In the genomic region with DNA sequence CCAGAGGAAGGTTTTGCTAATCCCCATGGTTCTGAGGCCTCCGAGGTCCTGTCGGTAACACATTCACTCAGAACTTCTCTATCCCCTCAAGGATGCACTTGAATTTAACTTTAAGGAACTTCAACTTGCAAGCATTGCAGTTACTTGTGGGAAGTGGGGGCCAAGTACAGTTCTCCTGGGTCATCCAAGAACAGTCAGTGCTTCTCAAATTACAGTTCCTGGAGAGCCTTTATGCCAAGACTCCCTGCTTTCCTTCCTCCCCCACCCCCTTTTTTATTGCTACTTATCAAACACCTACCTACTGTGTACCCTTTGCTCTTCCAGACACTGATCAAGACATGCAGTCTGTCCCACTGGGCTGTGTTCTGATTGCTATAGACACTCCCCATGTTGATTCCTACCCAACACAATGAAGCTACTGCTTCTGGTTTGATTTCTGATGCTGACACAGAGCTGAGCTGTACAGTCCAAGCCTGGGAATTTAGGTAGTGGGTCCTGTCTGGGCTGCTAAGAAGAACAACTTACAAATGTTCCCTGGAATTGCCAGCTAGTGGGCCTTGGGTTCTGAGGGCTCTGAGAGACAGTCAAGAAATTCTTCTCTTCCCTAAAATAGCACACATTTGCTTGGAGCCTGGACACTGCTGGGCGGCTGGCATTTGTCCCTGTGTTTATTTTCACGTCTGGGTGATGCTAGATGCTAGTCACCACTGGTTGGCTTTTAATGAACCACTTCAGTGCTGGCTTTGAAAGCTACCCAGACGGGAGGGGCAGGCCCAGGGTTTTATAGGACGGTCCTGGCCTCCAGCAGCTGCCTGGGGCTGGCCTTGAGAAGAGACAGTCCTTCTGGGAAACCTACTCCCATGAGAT, we compare ENCODE assay signal across 8 mouse cellular contexts.
DNase-seq lines count a peak whose midpoint lies in the region; ATAC-seq and TF ChIP-seq lines count a peak whose summit lies in the region.
"Had no signal": no experiment of that assay in that cellular context is flagged by ENCODE, and none has a peak within 500 bp of the region (broad histone marks: within the 10 kb centered on the region; RNA-seq: fewer than 3 reads in every experiment).

No protein-coding gene starts in this region.

- intact Hi-C loops in heart, adult 2 months (cut with DNase I): loop anchor here (5.0 kb wide), 1 partner anchor 51 kb away; no protein-coding TSS in a partner anchor

- H3K9ac ChIP-seq in heart, adult 2 months (ENCODE audit: low read depth, low read length): peak overlapping the region; percentile 49
- H3K9ac ChIP-seq: liver, embryonic 13.5 days had no signal

- H3K79me2 ChIP-seq in heart, adult 2 months (replicated peaks; ENCODE audit: control insufficient read depth, insufficient read depth, low read length): no peaks in the 10 kb centered on the region

- H3K27ac ChIP-seq in cerebellum, adult 2 months (ENCODE audit: insufficient read depth, low read length): no peak overlapping the region
- peak overlapping the region; percentile 78 for H3K27ac ChIP-seq in heart, adult 2 months
- H3K27ac ChIP-seq in testis, adult 2 months (ENCODE audit: control insufficient read depth, insufficient read depth, low read depth, low read length): peak overlapping the region; percentile 3
- H3K27ac ChIP-seq: liver, embryonic 13.5 days had no signal

- no peak for TF ChIP-seq POLR2A in cerebellum, adult 2 months (IDR thresholded peaks at IDR 0.05; ENCODE audit: borderline replicate concordance, insufficient read depth, low read length)
- TF ChIP-seq POLR2A in heart, adult 2 months (IDR thresholded peaks at IDR 0.05; ENCODE audit: insufficient read depth, low read depth, low read length): peak; percentile 48
- TF ChIP-seq POLR2A in testis, adult 2 months (IDR thresholded peaks at IDR 0.05; ENCODE audit: control insufficient read depth, low read depth, low read length): no peak

- POLR2A ChIA-PET in Patski (lab: Charles Lee): no interaction called here

- CTCF ChIA-PET in Patski (lab: Charles Lee): no interaction called here

- no peak for TF ChIP-seq CTCF in Patski (IDR thresholded peaks at IDR 0.05)
- TF ChIP-seq CTCF in cerebellum, adult 2 months (IDR thresholded peaks at IDR 0.05; ENCODE audit: borderline replicate concordance, insufficient read depth, low read depth, low read length): no peak
- TF ChIP-seq CTCF in heart, adult 2 months (IDR thresholded peaks at IDR 0.05): no peak
- TF ChIP-seq CTCF in testis, adult 2 months (IDR thresholded peaks at IDR 0.05; ENCODE audit: control insufficient read depth, insufficient read depth, insufficient replicate concordance, low read depth, low read length): no peak

- peak; percentile 49 for ATAC-seq in Patski

- no peak for DNase-seq in Patski (ENCODE audit: low read depth, low spot score)
- DNase-seq in cerebellum, adult 2 months: peak; percentile 34 to 52
- DNase-seq in heart, adult 2 months: peak; percentile 54 to 83
- peak; percentile 46 for DNase-seq in kidney, postnatal 14 days
- no peak for DNase-seq in adrenal gland, postnatal 10 days
- no peak for DNase-seq in thymus, adult 18-20 months
- DNase-seq: liver, embryonic 13.5 days had no signal

- no peaks in the 10 kb centered on the region for H3K27me3 ChIP-seq in Patski
- no peaks in the 10 kb centered on the region for H3K27me3 ChIP-seq in cerebellum, adult 2 months (ENCODE audit: control insufficient read depth, insufficient read depth, low read length)
- H3K27me3 ChIP-seq in heart, adult 2 months (ENCODE audit: control insufficient read depth, insufficient read depth, low read length): no peaks in the 10 kb centered on the region
- no peaks in the 10 kb centered on the region for H3K27me3 ChIP-seq in testis, adult 2 months (ENCODE audit: control insufficient read depth, insufficient read depth, low read length)
- H3K27me3 ChIP-seq: liver, embryonic 13.5 days had no signal

- H3K4me1 ChIP-seq in cerebellum, adult 2 months (ENCODE audit: control insufficient read depth, insufficient read depth, low read length): peaks cover 21% of the 10 kb centered on the region
- H3K4me1 ChIP-seq in heart, adult 2 months (ENCODE audit: control insufficient read depth, insufficient read depth, low read length): peaks cover 5% of the 10 kb centered on the region
- H3K4me1 ChIP-seq in testis, adult 2 months (ENCODE audit: control insufficient read depth, insufficient read depth, low read length): peaks cover 4% of the 10 kb centered on the region; the same call in 1 of the 2 replicates
- H3K4me1 ChIP-seq: liver, embryonic 13.5 days had no signal

- 52% methylated on average over 6 of the region's 6 CpGs for WGBS in cerebellum, adult 2 months
- WGBS in heart, adult 2 months: 40% methylated on average over 6 of the region's 6 CpGs

- in situ Hi-C loops in Patski (cut with MboI; ENCODE audit: low pct_unique_long_range_greater_than_20kb): no loop called here

- no peak overlapping the region for H3K4me3 ChIP-seq in cerebellum, adult 2 months (replicated peaks; ENCODE audit: insufficient read depth, low read depth, low read length)
- H3K4me3 ChIP-seq in heart, adult 2 months: no peak overlapping the region
- no peak overlapping the region for H3K4me3 ChIP-seq in testis, adult 2 months (ENCODE audit: control insufficient read depth, low read depth, low read length)
- H3K4me3 ChIP-seq: liver, embryonic 13.5 days had no signal

- peaks cover 6% of the 10 kb centered on the region for H3K36me3 ChIP-seq in heart, adult 2 months (ENCODE audit: control insufficient read depth, insufficient read depth, low read length)
- no peaks in the 10 kb centered on the region for H3K36me3 ChIP-seq in testis, adult 2 months (ENCODE audit: control insufficient read depth, insufficient read depth, low read length)
- H3K36me3 ChIP-seq: liver, embryonic 13.5 days had no signal

- peak; percentile 81 for TF ChIP-seq EP300 in heart, adult 2 months (IDR thresholded peaks at IDR 0.05; ENCODE audit: insufficient read depth, low read depth, low read length)

Comparison
In these comparisons a context has a peak if more than half of its experiments do, and no peak if none do; other contexts are left out.
1. DNase-seq: peak in cerebellum, adult 2 months (2 of 2), heart, adult 2 months (2 of 2) and kidney, postnatal 14 days (single experiment); none in Patski (single experiment), adrenal gland, postnatal 10 days (single experiment) and thymus, adult 18-20 months (0 of 2).